Comparison of ENCODE assay signal across 9 mouse cellular contexts in the genomic region with DNA sequence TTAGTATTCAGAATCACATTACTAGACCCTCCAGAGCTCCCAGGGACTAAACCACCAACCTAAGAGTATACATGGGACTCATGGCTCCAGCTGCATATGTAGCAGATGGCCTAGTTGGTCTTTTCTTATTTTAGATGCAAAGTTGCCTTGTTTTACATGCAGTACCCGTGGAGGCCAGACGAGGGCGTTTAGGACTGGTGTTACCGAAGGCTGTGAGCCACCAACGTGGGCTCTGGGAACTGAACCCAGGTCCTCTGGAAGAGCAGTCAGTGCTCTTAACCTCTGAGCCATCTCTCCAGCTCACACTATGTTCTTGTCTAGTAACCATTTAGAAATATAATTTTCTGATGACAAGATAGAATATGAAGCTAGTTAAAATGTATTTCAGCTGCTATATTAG.
A peak's percentile ranks its signal among the peaks of the same experiment; 100 is the strongest.
DNase-seq lines count a peak whose midpoint lies in the region; ATAC-seq and TF ChIP-seq lines count a peak whose summit lies in the region.
"Had no signal": no experiment of that assay in that cellular context is flagged by ENCODE, and none has a peak within 500 bp of the region (broad histone marks: within the 10 kb centered on the region; RNA-seq: fewer than 3 reads in every experiment).

No protein-coding gene starts in this region.

- H3K27me3 ChIP-seq in hindbrain, postnatal 0 days (ENCODE audit: insufficient read depth, low read length) = no peaks in the 10 kb centered on the region
- no peaks in the 10 kb centered on the region for H3K27me3 ChIP-seq in hindbrain, embryonic 13.5 days
- no peaks in the 10 kb centered on the region for H3K27me3 ChIP-seq in Patski
- no peaks in the 10 kb centered on the region for H3K27me3 ChIP-seq in liver, postnatal 0 days (ENCODE audit: insufficient read depth, low read length)
- H3K27me3 ChIP-seq: forebrain, embryonic 12.5 days had no signal

- in situ Hi-C loops in Patski (cut with MboI; ENCODE audit: low pct_unique_long_range_greater_than_20kb) = no loop called here

- H3K9ac ChIP-seq in hindbrain, postnatal 0 days (replicated peaks; ENCODE audit: low read length) = no peak overlapping the region
- H3K9ac ChIP-seq in hindbrain, embryonic 13.5 days = no peak overlapping the region
- H3K9ac ChIP-seq in liver, postnatal 0 days (replicated peaks) = no peak overlapping the region
- H3K9ac ChIP-seq: forebrain, embryonic 12.5 days had no signal

- DNase-seq in hindbrain, postnatal 0 days (ENCODE audit: low spot score) = no peak
- peak; percentile 66 for DNase-seq in A20 (ENCODE audit: low read depth, low spot score)
- DNase-seq in Patski (ENCODE audit: low read depth, low spot score) = no peak
- DNase-seq in liver, postnatal 0 days = peak; percentile 59
- DNase-seq in neural tube, embryonic 10.5 days (ENCODE audit: extremely low spot score, low spot score) = no peak
- DNase-seq in right cerebral cortex, postnatal 14 days = no peak

- H3K4me3 ChIP-seq in hindbrain, postnatal 0 days (ENCODE audit: low read length) = no peak overlapping the region
- H3K4me3 ChIP-seq in hindbrain, embryonic 13.5 days = no peak overlapping the region
- no peak overlapping the region for H3K4me3 ChIP-seq in liver, postnatal 0 days (ENCODE audit: low read depth, low read length)
- H3K4me3 ChIP-seq: forebrain, embryonic 12.5 days had no signal

- H3K27ac ChIP-seq in hindbrain, postnatal 0 days = no peak overlapping the region
- no peak overlapping the region for H3K27ac ChIP-seq in hindbrain, embryonic 13.5 days
- no peak overlapping the region for H3K27ac ChIP-seq in liver, postnatal 0 days (ENCODE audit: low read depth)
- H3K27ac ChIP-seq: forebrain, embryonic 12.5 days had no signal

- CTCF ChIA-PET in Patski (lab: Charles Lee) = interaction anchor here (1.2 to 2.0 kb wide), 6 partner anchors 12 to 78 kb away, joined by 3 to 7 read pairs (median 4); no protein-coding TSS in a partner anchor

- WGBS in hindbrain, postnatal 0 days = 32% methylated on average over 5 of the region's 5 CpGs
- WGBS in hindbrain, embryonic 13.5 days = 33% methylated on average over 5 of the region's 5 CpGs
- WGBS in liver, postnatal 0 days (ENCODE audit: insufficient replicate concordance) = 22% methylated on average over 5 of the region's 5 CpGs

- H3K9me3 ChIP-seq in hindbrain, postnatal 0 days (ENCODE audit: low read length) = no peaks in the 10 kb centered on the region
- 0 out of 2 replicates have a peak, but pooled peaks cover 7% of the 10 kb centered on the region for H3K9me3 ChIP-seq in hindbrain, embryonic 13.5 days
- H3K9me3 ChIP-seq in liver, postnatal 0 days (ENCODE audit: low read length) = no peaks in the 10 kb centered on the region; the same call in 1 of the 2 replicates

- POLR2A ChIA-PET in Patski (lab: Charles Lee) = no interaction called here

- no peak overlapping the region for H3K4me2 ChIP-seq in hindbrain, postnatal 0 days (ENCODE audit: low read depth, low read length)
- no peak overlapping the region for H3K4me2 ChIP-seq in hindbrain, embryonic 13.5 days
- H3K4me2 ChIP-seq in liver, postnatal 0 days (ENCODE audit: low read depth, low read length) = no peak overlapping the region
- H3K4me2 ChIP-seq: forebrain, embryonic 12.5 days had no signal

- TF ChIP-seq EP300 in liver, postnatal 0 days (IDR thresholded peaks at IDR 0.05; ENCODE audit: low read depth) = no peak

- peaks cover under 1% of the 10 kb centered on the region; the same call in 1 of the 2 replicates for H3K4me1 ChIP-seq in hindbrain, postnatal 0 days (ENCODE audit: insufficient read depth, low read length)
- peaks cover 2% of the 10 kb centered on the region; the same call in 1 of the 2 replicates for H3K4me1 ChIP-seq in hindbrain, embryonic 13.5 days (replicated peaks)
- no peaks in the 10 kb centered on the region for H3K4me1 ChIP-seq in liver, postnatal 0 days (ENCODE audit: insufficient read depth)

- H3K36me3 ChIP-seq in hindbrain, postnatal 0 days (ENCODE audit: insufficient read depth, low read length) = no peaks in the 10 kb centered on the region
- H3K36me3 ChIP-seq in hindbrain, embryonic 13.5 days = no peaks in the 10 kb centered on the region
- H3K36me3 ChIP-seq in liver, postnatal 0 days (replicated peaks; ENCODE audit: insufficient read depth, low read length) = no peaks in the 10 kb centered on the region
- H3K36me3 ChIP-seq: forebrain, embryonic 12.5 days had no signal

- no peak for ATAC-seq in hindbrain, postnatal 0 days
- ATAC-seq in hindbrain, embryonic 13.5 days (ENCODE audit: low FRiP score) = no peak
- ATAC-seq in Patski = no peak
- no peak for ATAC-seq in liver, postnatal 0 days
- no peak for ATAC-seq in erythroblast, adult 5-6 weeks (replicated peaks; ENCODE audit: low FRiP score, poor library complexity, severe bottlenecking)

- peak; percentile 45 for TF ChIP-seq CTCF in hindbrain, postnatal 0 days (IDR thresholded peaks at IDR 0.05; ENCODE audit: low read depth)
- TF ChIP-seq CTCF in Patski (IDR thresholded peaks at IDR 0.05) = peak; percentile 62
- peak; percentile 68 for TF ChIP-seq CTCF in liver, postnatal 0 days (IDR thresholded peaks at IDR 0.05; ENCODE audit: low read depth)

Comparison
In these comparisons a context has a peak if more than half of its experiments do, and no peak if none do; other contexts are left out.
1. DNase-seq: peak in A20 (single experiment) and liver, postnatal 0 days (single experiment); none in hindbrain, postnatal 0 days (single experiment), Patski (single experiment), neural tube, embryonic 10.5 days (single experiment) and right cerebral cortex, postnatal 14 days (single experiment).
2. Peak in every context shown above with its lines, with median percentiles within 50 percentile points of each other: CTCF ChIP-seq.